Mouse (Mus musculus): ENCODE results near the gene Lmf2. TPM values are rescaled to one million over a fixed set of nuclear protein-coding genes. Genes with fewer than 3 reads are reported as not detected.

Lmf2 gene
- total RNA-seq, 1 experiment from 2014 or later = 27.2 TPM

DNA sequence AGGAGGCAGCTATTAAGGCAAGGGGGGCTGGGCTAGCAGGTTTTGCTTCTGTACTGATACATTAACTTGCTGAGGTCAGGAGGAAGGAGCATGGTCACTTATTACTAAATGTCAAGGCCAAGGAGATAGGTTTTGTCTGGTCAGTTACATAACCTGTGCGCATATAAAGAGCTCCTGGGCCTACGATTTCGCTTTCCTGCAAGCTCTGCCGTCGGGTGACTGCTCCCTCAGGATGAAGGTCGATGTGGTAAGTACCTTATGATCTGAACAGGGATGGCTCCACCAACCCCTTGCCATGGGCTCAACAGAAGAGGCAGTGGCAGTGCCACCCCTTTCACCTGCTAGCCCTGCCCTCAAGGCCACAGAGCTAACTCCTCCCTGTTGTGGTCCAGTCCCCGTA lies 21.2 kb downstream of the Lmf2 start, which contains the start of gene Miox:
Gene Miox, plus strand, starts transcription at position 128 of the 400 bp plus-strand sequence.
- ATAC-seq (replicated peaks; ENCODE audit: insufficient number of reproducible peaks, low FRiP score, low TSS enrichment, poor library complexity, severe bottlenecking) = no peak

DNA sequence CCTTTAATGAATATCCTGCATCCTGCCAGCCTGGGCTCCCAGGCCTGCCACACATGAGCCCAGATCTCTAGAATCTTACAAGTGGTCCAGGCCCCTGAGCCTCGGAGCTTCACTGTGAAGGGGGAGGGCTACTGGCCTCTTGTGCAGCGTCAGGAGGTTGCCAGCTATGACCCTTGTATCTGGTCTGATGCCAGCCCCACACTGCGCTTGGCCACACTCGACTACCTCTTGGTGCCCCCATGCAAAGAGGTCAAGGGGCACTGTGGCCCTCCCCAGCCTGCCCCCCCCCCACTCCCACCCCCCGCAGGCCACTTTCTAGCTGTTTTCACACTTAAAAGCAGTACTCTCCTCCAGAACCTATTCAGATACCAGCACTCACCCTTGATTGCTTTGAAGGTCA lies 29.0 kb downstream of the Lmf2 start:
- ATAC-seq (replicated peaks; ENCODE audit: insufficient number of reproducible peaks, low FRiP score, low TSS enrichment, poor library complexity, severe bottlenecking) = no peak

DNA sequence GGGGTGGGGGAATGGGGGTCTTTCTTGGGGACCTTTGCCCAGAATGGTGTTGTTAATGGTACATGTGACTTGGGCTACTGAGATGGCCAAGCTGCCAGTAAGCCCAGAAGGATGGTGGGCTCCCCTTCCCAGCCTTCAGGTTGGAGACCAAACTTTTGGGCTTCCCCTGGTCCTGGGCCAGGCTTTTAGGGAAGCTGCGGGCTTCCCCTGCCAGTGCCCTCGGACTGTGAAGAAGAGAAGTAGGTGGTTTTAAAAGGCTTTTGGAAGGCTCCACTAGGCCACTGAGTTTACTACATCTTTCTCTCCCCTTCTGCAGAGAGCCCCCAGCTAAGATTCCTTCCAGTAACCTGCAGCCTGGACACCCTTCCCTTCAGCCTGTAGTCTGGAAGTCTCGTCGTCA lies 31.8 kb downstream of the Lmf2 start:
- no peak for ATAC-seq (replicated peaks; ENCODE audit: insufficient number of reproducible peaks, low FRiP score, low TSS enrichment, poor library complexity, severe bottlenecking)

DNA sequence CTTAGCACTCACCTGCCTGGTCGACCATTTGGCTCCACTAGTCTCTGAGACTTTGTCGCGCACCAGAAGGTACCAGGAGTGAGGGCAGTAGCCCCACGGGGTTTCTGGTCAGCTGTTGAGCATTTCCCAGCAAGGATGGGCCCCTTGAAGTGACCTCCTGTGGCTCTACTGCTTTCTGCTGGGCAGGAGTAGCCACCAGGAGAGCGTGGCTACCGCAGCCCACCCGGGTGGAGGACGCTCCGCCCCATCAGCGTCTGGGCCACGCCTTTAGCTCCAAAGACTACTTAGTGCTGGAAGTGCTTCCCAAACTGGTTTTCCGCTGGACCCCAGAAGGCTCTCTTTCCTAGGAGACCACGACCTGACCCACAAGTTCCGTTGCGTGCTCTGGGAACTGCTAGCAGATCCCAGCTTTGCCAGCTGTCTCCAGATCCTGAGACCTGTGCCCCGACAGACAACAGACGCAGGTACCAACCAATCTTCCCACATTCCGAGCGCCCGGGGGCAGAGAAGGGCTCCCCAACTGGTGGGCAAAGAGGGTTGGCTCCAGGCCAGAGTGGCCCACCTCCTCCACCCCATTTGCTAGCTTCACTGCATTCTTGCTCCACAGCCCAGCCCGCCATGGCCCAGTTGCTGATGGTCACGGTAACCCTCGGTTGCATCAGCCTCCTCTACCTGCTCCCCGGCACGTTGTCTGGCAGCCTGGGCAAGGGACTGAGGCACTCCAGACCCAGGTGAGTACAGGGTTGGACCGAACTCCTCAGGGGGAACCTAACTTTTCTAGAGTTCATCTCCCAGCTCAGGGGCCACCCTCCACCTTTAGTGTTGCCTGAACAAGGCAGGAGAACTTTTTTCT lies 32.6 kb downstream of the Lmf2 start, which contains the start of gene Adm2:
Gene Adm2, plus strand, starts transcription at position 51 of the 853 bp plus-strand sequence.
- ATAC-seq (replicated peaks; ENCODE audit: insufficient number of reproducible peaks, low FRiP score, low TSS enrichment, poor library complexity, severe bottlenecking) = no peak

DNA sequence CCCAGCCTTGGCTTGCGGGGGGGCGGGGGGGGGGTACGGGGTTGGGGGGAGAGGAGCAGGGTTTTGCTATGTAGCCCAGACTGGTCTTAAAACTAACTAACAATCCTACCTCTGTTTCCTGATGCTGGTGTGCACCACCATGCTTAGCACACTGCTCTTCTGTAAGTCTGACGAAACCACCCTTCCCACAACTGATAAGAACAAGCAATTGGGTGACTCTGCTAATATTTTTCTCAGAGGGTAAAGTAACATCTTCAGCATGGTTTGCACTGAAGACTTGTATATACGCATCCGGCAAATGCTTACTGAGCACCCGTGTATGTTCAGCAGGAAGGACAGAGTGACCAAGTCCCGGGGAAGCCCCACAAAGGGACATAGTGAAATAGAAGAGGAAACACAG lies 34.2 kb downstream of the Lmf2 start:
- no peak for ATAC-seq (replicated peaks; ENCODE audit: insufficient number of reproducible peaks, low FRiP score, low TSS enrichment, poor library complexity, severe bottlenecking)

DNA sequence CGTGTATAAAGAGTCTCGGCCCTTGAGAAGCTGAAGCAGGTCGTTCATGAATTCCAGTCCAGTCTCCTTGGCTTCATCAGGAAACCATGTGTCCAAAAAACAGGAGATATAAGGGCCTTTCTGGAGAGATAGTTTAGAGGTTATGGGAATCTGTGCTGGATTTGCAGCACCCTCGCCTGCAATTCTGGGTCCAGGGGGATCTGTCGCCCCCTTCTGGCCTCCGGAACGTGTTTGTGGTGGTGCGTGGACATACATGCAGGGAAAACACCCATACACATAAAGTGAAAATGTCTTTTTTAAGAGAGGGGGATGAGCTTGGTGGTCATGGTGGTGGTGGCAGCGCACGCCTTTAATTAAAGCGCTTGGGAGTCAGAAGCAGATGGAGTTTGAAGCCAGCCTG lies 39.3 kb downstream of the Lmf2 start:
- ATAC-seq (replicated peaks; ENCODE audit: insufficient number of reproducible peaks, low FRiP score, low TSS enrichment, poor library complexity, severe bottlenecking) = no peak

DNA sequence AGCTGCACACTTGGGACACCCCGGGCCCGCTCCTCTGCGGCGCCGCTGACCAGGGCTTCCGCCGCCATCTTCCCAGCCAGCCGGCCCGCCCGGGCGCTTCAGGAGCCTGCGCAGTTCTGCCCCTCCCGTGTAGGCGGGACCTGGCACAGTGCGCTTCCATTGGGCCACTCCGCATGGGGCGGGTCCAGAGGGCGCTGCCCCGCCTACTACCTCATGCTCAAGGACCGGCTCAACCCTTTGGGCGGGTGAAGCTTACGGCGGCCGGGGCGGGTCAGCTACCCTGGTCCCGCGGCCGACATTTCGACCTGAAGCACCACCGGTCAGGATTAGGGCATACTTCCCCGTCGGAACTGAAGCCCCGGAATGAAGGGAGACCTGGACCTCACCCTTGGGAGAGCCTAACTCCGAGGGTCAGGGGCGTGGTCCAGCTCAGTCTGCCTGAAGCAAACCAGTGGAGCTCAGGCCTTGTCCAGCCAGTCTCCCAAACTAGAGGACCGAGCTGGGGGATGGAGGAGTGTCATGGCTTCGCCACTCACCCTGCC lies 40.2 kb downstream of the Lmf2 start, which contains the start of gene Sbf1:
Gene Sbf1, minus strand, starts transcription at position 122 of the 542 bp plus-strand sequence.
- peak; percentile 96 for ATAC-seq (replicated peaks; ENCODE audit: insufficient number of reproducible peaks, low FRiP score, low TSS enrichment, poor library complexity, severe bottlenecking)

DNA sequence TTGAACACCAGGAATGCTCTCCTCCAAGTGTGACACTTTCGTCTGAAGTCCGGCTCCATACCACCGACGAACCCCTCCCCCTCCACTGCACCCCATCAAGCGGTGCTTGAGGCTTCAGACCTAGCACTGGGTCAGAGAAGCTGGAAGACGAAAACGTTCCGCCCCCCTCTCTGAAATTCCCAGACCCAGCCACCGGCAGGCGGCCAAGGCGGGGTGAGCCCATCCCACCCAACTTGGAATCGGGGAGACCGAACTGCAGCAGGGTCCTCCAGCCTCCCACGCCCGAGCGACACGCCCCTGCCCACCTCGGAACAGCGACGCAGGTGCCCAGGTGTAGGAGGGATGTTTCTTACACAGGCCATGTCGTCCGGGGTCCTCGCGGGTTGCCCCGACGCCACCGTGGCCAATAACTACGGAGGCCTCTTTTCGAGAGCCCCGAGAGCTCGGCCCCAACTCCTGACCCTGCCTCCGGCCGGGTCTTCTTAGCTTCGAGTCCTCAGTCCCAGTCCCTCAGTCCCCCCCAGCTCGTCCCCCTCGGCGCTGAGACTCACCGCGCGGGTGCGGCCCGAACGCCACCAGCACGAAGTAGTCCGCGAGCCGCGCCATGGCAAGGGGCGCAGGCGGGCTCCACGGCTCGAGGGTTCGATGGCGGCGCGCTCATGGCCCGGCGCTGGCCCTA lies 40.8 kb downstream of the Lmf2 start:
- ATAC-seq (replicated peaks; ENCODE audit: insufficient number of reproducible peaks, low FRiP score, low TSS enrichment, poor library complexity, severe bottlenecking) = no peak

DNA sequence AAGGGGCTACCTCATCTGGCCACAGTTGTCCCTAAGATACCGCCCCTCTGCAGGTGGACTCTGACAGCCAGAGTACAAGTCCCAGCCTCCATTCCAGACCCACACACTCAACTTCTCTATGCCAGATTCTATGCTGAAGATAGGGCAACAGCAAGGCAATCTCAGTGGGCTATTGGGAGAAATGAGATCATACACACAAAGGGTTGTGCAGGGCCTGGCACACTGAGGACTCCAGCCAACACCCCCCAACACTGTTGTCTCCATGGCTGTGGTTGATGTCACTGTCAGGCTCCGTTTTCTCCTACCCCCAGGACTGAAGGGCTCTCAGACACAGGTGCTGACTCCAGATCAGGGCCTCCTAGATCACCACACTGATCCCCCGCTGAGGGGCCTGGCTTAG lies 41.4 kb downstream of the Lmf2 start:
- no peak for ATAC-seq (replicated peaks; ENCODE audit: insufficient number of reproducible peaks, low FRiP score, low TSS enrichment, poor library complexity, severe bottlenecking)

DNA sequence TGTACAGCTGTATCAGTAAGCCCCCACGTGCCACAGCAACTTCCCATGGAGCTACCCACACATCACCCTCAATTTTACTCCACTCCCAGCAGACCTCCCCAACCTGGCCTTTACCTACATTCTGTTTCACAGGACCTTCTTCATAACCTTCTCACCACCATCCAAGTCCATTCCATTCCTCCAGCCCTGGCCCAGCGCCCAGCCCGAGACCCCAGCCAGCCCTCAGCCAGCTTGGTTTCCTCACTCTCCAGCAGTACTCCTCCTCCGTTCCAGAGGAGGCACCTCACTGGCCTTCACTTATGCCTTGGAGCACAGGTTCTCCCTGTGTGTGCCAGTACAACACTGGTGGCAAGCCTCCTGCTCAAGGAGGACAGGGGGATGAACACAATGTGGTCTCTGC lies 42.1 kb downstream of the Lmf2 start:
- ATAC-seq (replicated peaks; ENCODE audit: insufficient number of reproducible peaks, low FRiP score, low TSS enrichment, poor library complexity, severe bottlenecking) = no peak

DNA sequence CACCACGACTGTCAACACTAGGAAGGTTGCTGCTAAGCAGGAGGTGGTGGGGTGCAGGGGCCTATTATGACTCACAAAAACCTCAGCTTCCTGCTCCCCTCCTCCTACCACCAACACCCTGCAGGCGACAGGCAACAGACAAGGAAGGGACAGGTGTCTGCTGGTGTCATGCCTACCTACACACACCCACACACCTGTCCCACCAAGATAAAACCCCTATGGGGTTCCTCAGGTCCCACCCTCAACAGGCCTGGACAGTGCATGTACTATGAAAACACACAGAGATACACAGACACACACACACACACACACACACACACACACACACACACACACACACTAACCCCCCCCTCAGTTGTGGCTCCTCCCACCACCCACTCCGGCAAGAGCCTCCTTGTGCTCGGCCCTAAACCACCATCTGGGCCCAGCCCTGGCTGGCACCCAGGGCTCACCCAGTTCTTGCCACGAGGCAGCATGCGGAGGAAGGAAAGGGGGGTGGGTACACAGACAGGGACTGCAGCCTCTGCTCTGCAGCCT lies 45.4 kb downstream of the Lmf2 start:
- ATAC-seq (replicated peaks; ENCODE audit: insufficient number of reproducible peaks, low FRiP score, low TSS enrichment, poor library complexity, severe bottlenecking) = 0 out of 2 replicates have a peak, but pooled peaks have one; percentile 23

DNA sequence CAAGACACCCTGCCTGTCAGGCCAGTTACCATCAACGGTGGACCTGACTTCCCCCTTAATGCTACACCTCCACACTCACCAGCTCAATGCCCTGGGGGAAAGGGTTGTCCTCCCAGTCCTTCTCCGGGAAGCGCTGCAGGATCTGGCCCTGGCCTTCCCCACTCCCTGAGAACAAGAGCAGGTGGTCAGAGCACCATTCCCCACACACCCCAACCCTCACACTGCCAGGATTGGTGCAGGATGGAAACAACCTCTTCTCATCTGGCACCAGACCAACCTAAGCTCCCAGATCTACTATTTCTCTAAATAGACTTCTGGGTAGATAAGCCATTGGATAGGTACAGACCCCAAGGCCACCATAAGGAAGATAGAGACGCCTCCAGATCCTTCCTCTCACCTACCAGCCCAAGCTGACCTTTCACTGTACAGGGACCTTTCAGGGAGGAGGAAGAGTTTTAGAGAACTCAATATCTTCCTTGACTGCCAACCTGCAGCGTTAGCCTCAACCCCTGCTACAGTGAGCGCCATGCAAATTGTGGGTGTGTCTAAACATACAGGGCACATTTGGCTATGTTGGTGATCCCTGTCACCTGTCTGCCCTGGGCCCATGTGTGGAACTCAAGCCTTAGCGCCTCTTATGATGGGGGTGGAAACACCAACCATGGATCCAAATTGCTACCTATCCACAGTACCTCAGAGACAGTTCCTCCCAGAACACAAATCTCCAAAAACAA lies 46.9 kb downstream of the Lmf2 start:
- no peak for ATAC-seq (replicated peaks; ENCODE audit: insufficient number of reproducible peaks, low FRiP score, low TSS enrichment, poor library complexity, severe bottlenecking)

DNA sequence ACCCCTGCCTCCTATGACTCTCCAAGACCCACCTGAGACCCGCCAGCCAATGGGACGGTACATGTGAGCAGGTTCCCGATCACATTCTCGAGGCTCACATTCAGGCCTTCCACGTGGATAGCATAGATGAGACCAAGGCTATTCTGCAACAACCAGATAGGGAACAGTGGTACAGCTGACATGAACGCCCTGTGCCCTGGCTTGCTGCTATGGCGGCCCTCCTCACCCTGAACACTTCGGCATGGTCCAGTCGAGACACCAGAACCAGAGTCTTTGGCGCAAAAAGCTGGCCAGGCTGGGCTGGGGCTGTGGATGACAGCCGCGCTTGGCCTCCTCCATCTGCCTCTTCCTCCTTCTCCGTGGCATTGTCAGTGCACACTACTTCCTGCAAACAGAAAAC lies 48.0 kb downstream of the Lmf2 start:
- ATAC-seq (replicated peaks; ENCODE audit: insufficient number of reproducible peaks, low FRiP score, low TSS enrichment, poor library complexity, severe bottlenecking) = no peak

DNA sequence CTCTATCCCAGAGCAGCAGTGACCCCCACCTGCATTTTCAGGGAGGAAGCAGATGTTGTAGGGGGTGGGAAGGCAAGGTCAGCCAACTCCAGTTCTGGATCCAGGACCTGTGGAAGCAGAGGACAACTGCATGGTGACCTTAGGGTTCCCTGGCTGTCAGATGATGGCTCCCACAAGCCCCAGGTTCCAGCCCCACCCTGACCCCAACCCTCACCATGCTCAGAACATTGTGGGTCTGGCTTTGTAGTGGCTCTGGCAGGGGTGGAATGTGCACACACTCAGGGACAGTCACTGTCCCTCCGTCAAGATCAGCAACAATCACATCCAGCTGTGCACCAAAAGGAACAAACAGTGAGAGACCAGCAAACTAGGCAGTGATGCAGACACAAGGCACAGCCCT lies 49.5 kb downstream of the Lmf2 start:
- no peak for ATAC-seq (replicated peaks; ENCODE audit: insufficient number of reproducible peaks, low FRiP score, low TSS enrichment, poor library complexity, severe bottlenecking)

Other genes with a start within 250 kb of the Lmf2 start
- 11.0 to 27.3 TPM (median 26.4 TPM) in 3 replicates for gene Tubgcp6, start 232.5 kb downstream of the Lmf2 start, total RNA-seq (2017)
- gene Hdac10, start 227.0 kb downstream of the Lmf2 start, total RNA-seq (2017) = 19.4 to 24.3 TPM (median 20.6 TPM) in 3 replicates
- gene Mapk12, start 215.0 kb downstream of the Lmf2 start, total RNA-seq (2017) = 0.39 to 5.8 TPM (median 3.7 TPM) in 3 replicates
- gene Mapk11, start 206.0 kb downstream of the Lmf2 start, total RNA-seq (2017) = 4.5 to 6.6 TPM (median 4.6 TPM) in 3 replicates
- 145 to 153 TPM (median 153 TPM) in 3 replicates for gene Plxnb2, start 174.9 kb downstream of the Lmf2 start, total RNA-seq (2017)
- 2.1 to 3.1 TPM (median 2.7 TPM) in 3 replicates for gene Dennd6b, start 159.2 kb downstream of the Lmf2 start, total RNA-seq (2017)
- 16.8 to 32.5 TPM (median 19.4 TPM) in 3 replicates for gene Ppp6r2, start 144.1 kb downstream of the Lmf2 start, total RNA-seq (2017)
- gene Sbf1, start 40.3 kb downstream of the Lmf2 start, total RNA-seq (2017) = 86.3 to 141 TPM (median 130 TPM) in 3 replicates
- gene Adm2, start 32.9 kb downstream of the Lmf2 start, total RNA-seq (2017) = not detected in 3 replicates
- gene Miox, start 21.3 kb downstream of the Lmf2 start, total RNA-seq (2017) = not detected in 3 replicates
- 71.4 to 99.9 TPM (median 80.6 TPM) in 3 replicates for gene Ncaph2, start 60 bp upstream of the Lmf2 start, total RNA-seq (2017)
- 5.4 to 9.4 TPM (median 6.3 TPM) in 3 replicates for gene Sco2, start 18.2 kb upstream of the Lmf2 start, total RNA-seq (2017)
- 0.57 TPM in 1 of 3 replicates, not detected in the others for gene Tymp, start 21.4 kb upstream of the Lmf2 start, total RNA-seq (2017)
- not detected in 3 replicates for gene Odf3b, start 23.6 kb upstream of the Lmf2 start, total RNA-seq (2017)
- not detected in 3 replicates for gene Klhdc7b, start 29.3 kb upstream of the Lmf2 start, total RNA-seq (2017)
- not detected in 3 replicates for gene Syce3, start 54.8 kb upstream of the Lmf2 start, total RNA-seq (2017)
- 0.75 to 8.6 TPM (median 1.8 TPM) in 3 replicates for gene Cpt1b, start 70.2 kb upstream of the Lmf2 start, total RNA-seq (2017)
- 9.7 to 24.4 TPM (median 15.7 TPM) in 3 replicates for gene C730034F03Rik, start 73.9 kb upstream of the Lmf2 start, total RNA-seq (2017)
- gene Gm44502, start 74.0 kb upstream of the Lmf2 start, total RNA-seq (2017) = 0.76 to 1.2 TPM in 2 of 3 replicates, not detected in the other
- 95.3 to 120 TPM (median 95.5 TPM) in 3 replicates for gene Chkb, start 74.2 kb upstream of the Lmf2 start, total RNA-seq (2017)
- gene Mapk8ip2, start 98.3 kb upstream of the Lmf2 start, total RNA-seq (2017) = not detected in 3 replicates
- 11.2 to 12.6 TPM (median 11.7 TPM) in 3 replicates for gene Arsa, start 121.8 kb upstream of the Lmf2 start, total RNA-seq (2017)
- not detected in 3 replicates for gene Shank3, start 144.0 kb upstream of the Lmf2 start, total RNA-seq (2017)
- gene Acr, start 212.7 kb upstream of the Lmf2 start, total RNA-seq (2017) = 0.85 TPM in 1 of 3 replicates, not detected in the others
- gene Rabl2, start 236.3 kb upstream of the Lmf2 start, total RNA-seq (2017) = 0.87 to 1.2 TPM in 2 of 3 replicates, not detected in the other

Data from monocyte, adult 5-6 weeks (primary cell).